Mouse (Mus musculus) megakaryocyte, embryonic 14.5 days (primary cell): ENCODE measurements around the gene Thpo. TPM values are rescaled to one million over a fixed set of nuclear protein-coding genes. Genes with fewer than 3 reads are reported as not detected.
A peak's percentile ranks its signal among the peaks of the same experiment; 100 is the strongest.

ENCODE experiments used
- H3K27me3 ChIP-seq: replicated peaks from 2 replicates; pipeline ENCODE3; 2012; ENCODE audit warnings: inconsistent platforms
- H3K36me3 ChIP-seq: replicated peaks from 2 replicates; pipeline ENCODE3; 2012; ENCODE audit warnings: low read length, inconsistent platforms, mixed read lengths
- H3K4me1 ChIP-seq: 2 replicates; pipeline ENCODE4 v1.6.1; 2012; ENCODE audit warnings: inconsistent platforms
- H3K4me3 ChIP-seq: replicated peaks from 2 replicates; pipeline ENCODE3; 2012; ENCODE audit warnings: moderate library complexity, mild to moderate bottlenecking, inconsistent platforms
- H3K9me3 ChIP-seq: 2 replicates; pipeline ENCODE4 v1.6.1; 2012; ENCODE audit warnings: inconsistent platforms
- FLI1 ChIP-seq: IDR thresholded peaks from 2 replicates; pipeline ENCODE4 v1.6.1; 2012; ENCODE audit warnings: low read length, inconsistent platforms, mixed read lengths
- GATA1 ChIP-seq: IDR thresholded peaks from 3 replicates; pipeline ENCODE4 v1.6.1; 2012; ENCODE audit warnings: mixed read lengths, low read length, inconsistent platforms, borderline replicate concordance
- polyA plus RNA-seq: library from polyadenylated mRNA; stranded (reverse); fragments of >175 nt; gene quantifications from 2 replicates; pipeline ENCODE4 v1.2.3, GENCODE M21; 2012; ENCODE audit warnings: low replicate concordance; ENCODE audit not compliant: insufficient read depth

Thpo gene
- polyA plus RNA-seq, 1 experiment: not detected

- TF ChIP-seq FLI1 (no peak), GATA1 (no peak)
- peak overlapping the region; percentile 94 for H3K4me3 ChIP-seq
- peaks cover 37% of the 10 kb centered on the region for H3K27me3 ChIP-seq
- H3K36me3 ChIP-seq: peaks cover 10% of the 10 kb centered on the region
- H3K9me3 ChIP-seq: no peaks in the 10 kb centered on the region
- H3K4me1 ChIP-seq: peaks cover 41% of the 10 kb centered on the region
Measured at GRCm38 (mm10) chr16:20715566-20715965, 18.7 kb downstream of the Thpo start.

GRCm38 (mm10) chr16:20715161-20715560, 19.1 kb downstream of the Thpo start:
- peaks cover 37% of the 10 kb centered on the region for H3K27me3 ChIP-seq
- peaks cover 41% of the 10 kb centered on the region for H3K4me1 ChIP-seq
- H3K4me3 ChIP-seq: peak overlapping the region; percentile 94
- no peaks in the 10 kb centered on the region for H3K9me3 ChIP-seq
- TF ChIP-seq GATA1: no peak
- no peak for TF ChIP-seq FLI1
- H3K36me3 ChIP-seq: peaks cover 6% of the 10 kb centered on the region

GRCm38 (mm10) chr16:20714307-20715080, 19.8 kb downstream of the Thpo start:
- Histone ChIP-seq H3K4me1 (peaks cover 41% of the 10 kb centered on the region), H3K4me3 (peak overlapping the region; percentile 94), H3K36me3 (no peaks in the 10 kb centered on the region), H3K27me3 (peaks cover 37% of the 10 kb centered on the region), H3K9me3 (no peaks in the 10 kb centered on the region)
- TF ChIP-seq GATA1 (no peak), FLI1 (no peak)

GRCm38 (mm10) chr16:20712889-20713288, 21.4 kb downstream of the Thpo start:
- H3K4me1 ChIP-seq: peaks cover 37% of the 10 kb centered on the region
- H3K36me3 ChIP-seq: peaks cover 3% of the 10 kb centered on the region
- no peak overlapping the region for H3K4me3 ChIP-seq

GRCm38 (mm10) chr16:20712190-20712589, 22.1 kb downstream of the Thpo start:
- H3K4me3 ChIP-seq: peak overlapping the region; percentile 19
- TF ChIP-seq FLI1: no peak
- no peak for TF ChIP-seq GATA1
- H3K4me1 ChIP-seq: peaks cover 42% of the 10 kb centered on the region
- H3K9me3 ChIP-seq: no peaks in the 10 kb centered on the region
- peaks cover 47% of the 10 kb centered on the region for H3K27me3 ChIP-seq
- H3K36me3 ChIP-seq: peaks cover 4% of the 10 kb centered on the region

More at GRCm38 (mm10) chr16:20712889-20713288, 21.4 kb downstream of the Thpo start:
- no peaks in the 10 kb centered on the region for H3K9me3 ChIP-seq
- H3K27me3 ChIP-seq: peaks cover 44% of the 10 kb centered on the region
- TF ChIP-seq FLI1: no peak
- no peak for TF ChIP-seq GATA1

- no peak overlapping the region for H3K4me3 ChIP-seq
Measured at GRCm38 (mm10) chr16:20710810-20711209, 23.5 kb downstream of the Thpo start.

GRCm38 (mm10) chr16:20710370-20710769, 23.9 kb downstream of the Thpo start:
- H3K9me3 ChIP-seq: no peaks in the 10 kb centered on the region
- H3K4me3 ChIP-seq: no peak overlapping the region
- no peak for TF ChIP-seq GATA1
- TF ChIP-seq FLI1: no peak
- peaks cover 41% of the 10 kb centered on the region for H3K4me1 ChIP-seq
- H3K27me3 ChIP-seq: peaks cover 42% of the 10 kb centered on the region
- H3K36me3 ChIP-seq: peaks cover 4% of the 10 kb centered on the region

More at GRCm38 (mm10) chr16:20710810-20711209, 23.5 kb downstream of the Thpo start:
- TF ChIP-seq FLI1 (no peak), GATA1 (no peak)
- peaks cover 4% of the 10 kb centered on the region for H3K36me3 ChIP-seq
- H3K4me1 ChIP-seq: peaks cover 43% of the 10 kb centered on the region
- no peaks in the 10 kb centered on the region for H3K9me3 ChIP-seq
- H3K27me3 ChIP-seq: peaks cover 46% of the 10 kb centered on the region

- peaks cover 31% of the 10 kb centered on the region for H3K27me3 ChIP-seq
- no peaks in the 10 kb centered on the region for H3K9me3 ChIP-seq
- peaks cover 38% of the 10 kb centered on the region for H3K4me1 ChIP-seq
- H3K4me3 ChIP-seq: no peak overlapping the region
- TF ChIP-seq GATA1: no peak
- TF ChIP-seq FLI1: no peak
- peaks cover 4% of the 10 kb centered on the region for H3K36me3 ChIP-seq
Measured at GRCm38 (mm10) chr16:20708939-20709734, 25.2 kb downstream of the Thpo start.

- Histone ChIP-seq H3K4me3 (no peak overlapping the region), H3K27me3 (peaks cover 25% of the 10 kb centered on the region), H3K9me3 (no peaks in the 10 kb centered on the region), H3K36me3 (peaks cover 6% of the 10 kb centered on the region), H3K4me1 (peaks cover 45% of the 10 kb centered on the region)
- TF ChIP-seq FLI1: no peak
- no peak for TF ChIP-seq GATA1
Measured at GRCm38 (mm10) chr16:20708220-20708938, 25.9 kb downstream of the Thpo start.
